Mouse (Mus musculus) bone marrow macrophage, adult 2 months (primary cell): Measurements from ENCODE around the gene Fxr2. TPM values are rescaled to one million over a fixed set of nuclear protein-coding genes. Genes with fewer than 3 reads are reported as not detected.
"Not testable (repeated sequence)": the region's sequence is repeated elsewhere in the genome, so short reads cannot be mapped to it uniquely, and the experiment has no call there.

Source experiments
- H3K27ac ChIP-seq: 2 replicates; pipeline ENCODE4 v1.5.1; 2012; ENCODE audit warnings: low read depth, low read length; ENCODE audit not compliant: insufficient read depth
- H3K4me1 ChIP-seq: 2 replicates; pipeline ENCODE4 v1.6.1; 2012; ENCODE audit warnings: low read length; ENCODE audit not compliant: control insufficient read depth, insufficient read depth
- H3K4me3 ChIP-seq: 2 replicates; pipeline ENCODE4 v1.5.1; 2012; ENCODE audit warnings: mild to moderate bottlenecking, low read length, moderate library complexity; ENCODE audit not compliant: insufficient read depth
- CTCF ChIP-seq: IDR thresholded peaks from 2 replicates; pipeline ENCODE4 v1.5.1; 2012; ENCODE audit warnings: low read depth, mild to moderate bottlenecking, low read length, moderate library complexity
- POLR2A ChIP-seq: IDR thresholded peaks from 2 replicates; pipeline ENCODE4 v1.6.1; 2012; ENCODE audit warnings: mild to moderate bottlenecking, low read depth, low read length, borderline replicate concordance
- polyA plus RNA-seq: library from polyadenylated mRNA; stranded (reverse); fragments of >200 nt; gene quantifications from 2 replicates; pipeline ENCODE4 v1.2.4, GENCODE M21; 2012; ENCODE audit not compliant: missing spikeins, insufficient read depth, insufficient read length

The Fxr2 gene
- polyA plus RNA-seq, 1 experiment, result 54.1 TPM

DNA sequence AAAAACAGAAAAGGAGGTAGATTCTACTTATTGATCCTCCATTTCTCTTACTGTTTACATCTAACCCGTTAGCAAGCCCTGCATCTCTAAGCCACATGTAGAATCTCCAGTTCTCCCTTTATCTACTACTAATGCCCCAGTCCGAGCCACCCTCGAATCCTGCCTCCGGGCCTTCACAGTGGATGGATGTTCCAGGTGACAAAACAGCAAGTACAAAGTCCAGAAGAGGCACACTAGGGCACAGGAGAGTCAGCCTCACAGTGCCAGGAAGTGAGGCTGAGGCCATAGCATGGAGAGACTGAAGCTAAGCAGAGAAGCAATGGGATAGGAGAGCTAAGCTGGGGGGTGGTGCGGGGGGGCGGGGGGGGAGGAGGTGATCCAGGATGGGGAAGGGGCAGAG lies 60.1 kb downstream of the Fxr2 start:
- TF ChIP-seq CTCF (no peak), POLR2A (no peak)
- peaks cover 54% of the 10 kb centered on the region for H3K4me1 ChIP-seq
- H3K27ac ChIP-seq, result peak overlapping the region; percentile 74

DNA sequence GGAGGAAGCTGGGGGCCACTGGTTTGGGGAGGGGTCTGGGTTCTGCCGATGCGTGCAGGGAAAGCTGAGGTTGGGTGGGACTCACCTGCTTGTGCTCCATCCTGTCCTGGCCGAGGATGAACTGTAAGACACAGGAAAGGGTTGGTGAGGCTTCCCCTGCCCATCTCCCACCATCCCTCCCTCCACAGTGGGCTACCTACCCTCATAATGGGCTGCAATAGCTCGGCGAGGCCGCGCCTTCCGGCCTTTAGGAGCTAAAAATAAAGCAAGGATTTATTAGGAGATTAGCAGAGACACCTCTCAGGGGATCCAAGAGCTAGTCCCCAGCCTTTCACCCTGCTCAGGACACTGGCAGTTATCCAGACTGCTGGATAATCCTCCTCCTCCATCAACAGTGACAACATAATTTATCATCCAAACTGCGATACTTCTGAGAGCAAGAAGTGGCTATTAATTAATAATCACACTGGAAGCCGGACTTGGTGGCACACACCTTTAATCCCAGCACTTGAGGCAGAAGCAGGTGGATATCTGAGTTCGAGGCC lies 60.7 kb downstream of the Fxr2 start:
- TF ChIP-seq CTCF (no peak), POLR2A (no peak)
- H3K4me1 ChIP-seq, result peaks cover 51% of the 10 kb centered on the region
- H3K4me3 ChIP-seq, result no peak overlapping the region
- H3K27ac ChIP-seq, result no peak overlapping the region

More for the DNA sequence above, 60.1 kb downstream of the Fxr2 start:
- H3K4me3 ChIP-seq, result no peak overlapping the region

DNA sequence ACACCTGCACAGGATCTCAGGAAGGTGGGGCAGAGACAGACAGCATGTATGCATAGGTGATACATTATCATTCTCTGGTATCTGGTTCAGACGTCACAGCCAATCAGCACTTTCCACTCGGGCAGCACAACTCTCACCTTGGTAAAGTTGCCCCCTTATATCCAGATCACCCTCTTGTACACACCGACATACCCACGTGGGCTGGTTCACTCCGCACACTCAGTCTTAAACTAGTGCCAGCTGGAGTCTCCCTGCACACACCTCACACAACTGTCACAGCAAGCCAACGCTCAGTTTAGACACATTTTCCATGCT lies 62.2 kb downstream of the Fxr2 start:
- TF ChIP-seq CTCF (no peak), POLR2A (no peak)
- peak overlapping the region; percentile 30 for H3K4me3 ChIP-seq
- peak overlapping the region; percentile 62; the same call in 1 of the 2 replicates for H3K27ac ChIP-seq
- peaks cover 39% of the 10 kb centered on the region for H3K4me1 ChIP-seq

- H3K4me3 ChIP-seq, result peak within 1 kb of the TSS; percentile 30
- H3K27ac ChIP-seq, result peak within 1 kb of the TSS; percentile 62
- TF ChIP-seq CTCF, result no peak
- no peak for TF ChIP-seq POLR2A
- peaks cover 33% of the 10 kb centered on the region for H3K4me1 ChIP-seq
Observed at GRCm38 (mm10) chr11:69695361-69696181, 62.8 kb downstream of the Fxr2 start, which contains the start of the genes Tnfsf12 and Tnfsfm13. Gene Tnfsf12 (minus strand): TSS chr11:69695849. Gene Tnfsfm13 (minus strand): TSS chr11:69696098.

DNA sequence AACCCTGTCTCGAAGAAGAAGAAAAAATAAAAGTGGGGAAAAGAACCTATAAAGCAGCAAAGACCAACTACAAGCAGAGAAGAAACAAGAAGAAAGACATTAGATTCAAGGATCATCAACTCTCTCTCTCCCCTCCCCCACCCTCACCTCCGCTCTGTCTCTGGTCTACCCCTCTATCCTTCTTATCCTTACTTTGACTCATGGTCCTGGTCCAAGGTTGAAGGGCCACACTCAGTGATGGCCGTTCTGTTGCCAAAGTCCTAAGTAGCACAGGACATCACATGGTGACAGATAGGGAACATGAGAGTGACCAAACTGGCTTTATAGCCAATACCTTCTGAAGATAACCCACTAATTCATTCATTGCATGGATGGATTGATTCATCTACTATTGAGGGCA lies 64.6 kb downstream of the Fxr2 start:
- TF ChIP-seq POLR2A (no peak), CTCF (no peak)
- peaks cover 18% of the 10 kb centered on the region for H3K4me1 ChIP-seq
- no peak overlapping the region for H3K27ac ChIP-seq
- H3K4me3 ChIP-seq, result no peak overlapping the region

DNA sequence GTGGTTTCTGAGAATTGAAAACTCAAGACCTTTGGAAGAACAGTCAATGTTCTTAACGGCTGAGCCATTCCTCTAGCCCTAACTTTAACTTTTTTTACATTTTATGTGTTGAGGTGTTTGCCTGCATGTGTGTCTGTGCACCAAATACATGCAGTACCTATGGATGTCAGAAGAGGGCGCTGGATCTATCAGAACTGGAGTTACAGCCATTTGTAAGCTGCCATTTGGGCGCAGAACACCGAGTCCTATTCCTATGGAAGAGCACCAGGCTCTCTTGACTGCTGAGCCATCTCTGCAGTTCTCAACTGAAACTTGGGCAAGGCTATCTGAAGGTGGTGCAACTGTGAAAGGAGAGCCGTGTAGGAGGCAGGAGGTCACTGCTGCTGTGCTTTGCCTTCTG lies 65.8 kb downstream of the Fxr2 start:
- H3K27ac ChIP-seq, result no peak overlapping the region
- H3K4me1 ChIP-seq, result peaks cover 8% of the 10 kb centered on the region
- TF ChIP-seq CTCF (no peak), POLR2A (no peak)
- H3K4me3 ChIP-seq, result no peak overlapping the region

GRCm38 (mm10) chr11:69699595-69699994 lies 66.8 kb downstream of the Fxr2 start:
- Histone ChIP-seq H3K4me3 (no peak overlapping the region), H3K4me1 (peaks cover 7% of the 10 kb centered on the region), H3K27ac (no peak overlapping the region)
- TF ChIP-seq POLR2A, result no peak
- TF ChIP-seq CTCF, result no peak

DNA sequence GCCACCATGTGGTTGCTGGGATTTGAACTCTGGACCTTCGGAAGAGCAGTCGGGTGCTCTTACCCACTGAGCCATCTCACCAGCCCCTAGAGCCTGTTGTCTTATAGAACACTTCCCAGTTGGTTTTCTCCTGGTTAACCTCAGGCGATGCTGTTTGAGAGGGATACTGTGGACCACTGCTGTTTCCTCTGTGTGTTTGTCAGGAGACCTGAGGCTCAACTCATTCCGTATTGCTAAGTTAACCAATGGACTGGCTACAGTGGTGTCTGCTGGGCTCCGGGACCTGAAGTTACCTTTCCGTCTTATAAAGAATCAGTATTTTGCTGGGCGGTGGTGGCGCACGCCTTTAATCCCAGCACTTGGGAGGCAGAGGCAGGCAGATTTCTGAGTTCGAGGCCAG lies 70.1 kb downstream of the Fxr2 start:
- not testable (repeated sequence) for H3K4me3 ChIP-seq, H3K27ac ChIP-seq, H3K4me1 ChIP-seq

Other genes with a start within 250 kb of the Fxr2 start
- gene Naa38, start 237.5 kb upstream of the Fxr2 start, polyA plus RNA-seq, result 69.8 and 73.7 TPM in 2 replicates
- 22.5 and 23.2 TPM in 2 replicates for gene Cyb5d1, start 237.4 kb upstream of the Fxr2 start, polyA plus RNA-seq
- gene Tmem88, start 234.8 kb upstream of the Fxr2 start, polyA plus RNA-seq, result not detected in 2 replicates
- 8.1 and 9.3 TPM in 2 replicates for gene Kdm6b, start 219.3 kb upstream of the Fxr2 start, polyA plus RNA-seq
- gene Dnah2, start 83.9 kb upstream of the Fxr2 start, polyA plus RNA-seq, result 0.72 and 0.76 TPM in 2 replicates
- 0.33 TPM in 1 of 2 replicates, not detected in the other for gene Efnb3, start 72.8 kb upstream of the Fxr2 start, polyA plus RNA-seq
- 8.2 and 8.8 TPM in 2 replicates for gene Wrap53, start 52.7 kb upstream of the Fxr2 start, polyA plus RNA-seq
- gene Trp53, start 52.6 kb upstream of the Fxr2 start, polyA plus RNA-seq, result 76.1 and 79.7 TPM in 2 replicates
- not detected in 2 replicates for gene Atp1b2, start 27.0 kb upstream of the Fxr2 start, polyA plus RNA-seq
- not detected in 2 replicates for gene Shbg, start 15.1 kb upstream of the Fxr2 start, polyA plus RNA-seq
- 2.5 and 4.3 TPM in 2 replicates for gene Sat2, start 11.0 kb upstream of the Fxr2 start, polyA plus RNA-seq
- not detected in 2 replicates for gene Sox15, start 22.3 kb downstream of the Fxr2 start, polyA plus RNA-seq
- 64.2 and 68.9 TPM in 2 replicates for gene Mpdu1, start 29.7 kb downstream of the Fxr2 start, polyA plus RNA-seq
- 1,401 and 1,598 TPM in 2 replicates for gene Cd68, start 33.2 kb downstream of the Fxr2 start, polyA plus RNA-seq
- 303 and 319 TPM in 2 replicates for gene Eif4a1, start 39.4 kb downstream of the Fxr2 start, polyA plus RNA-seq
- 120 and 131 TPM in 2 replicates for gene Senp3, start 49.1 kb downstream of the Fxr2 start, polyA plus RNA-seq
- 20.8 and 23.9 TPM in 2 replicates for gene Tnfsf13, start 52.8 kb downstream of the Fxr2 start, polyA plus RNA-seq
- 97.6 and 101 TPM in 2 replicates for gene Tnfsf12, start 62.9 kb downstream of the Fxr2 start, polyA plus RNA-seq
- gene Tnfsfm13, start 63.1 kb downstream of the Fxr2 start, polyA plus RNA-seq, result 43.9 and 59.4 TPM in 2 replicates
- gene Polr2a, start 125.6 kb downstream of the Fxr2 start, polyA plus RNA-seq, result 46.5 and 69.7 TPM in 2 replicates
- gene Slc35g3, start 129.0 kb downstream of the Fxr2 start, polyA plus RNA-seq, result not detected in 2 replicates
- 28.8 and 38.2 TPM in 2 replicates for gene Zbtb4, start 132.9 kb downstream of the Fxr2 start, polyA plus RNA-seq
- 1.0 and 1.8 TPM in 2 replicates for gene Chrnb1, start 163.0 kb downstream of the Fxr2 start, polyA plus RNA-seq
- 27.9 and 29.7 TPM in 2 replicates for gene Fgf11, start 168.9 kb downstream of the Fxr2 start, polyA plus RNA-seq
- not detected in 2 replicates for gene Tmem102, start 172.6 kb downstream of the Fxr2 start, polyA plus RNA-seq
- not detected in 2 replicates for gene Gm39566, start 182.3 kb downstream of the Fxr2 start, polyA plus RNA-seq
- not detected in 2 replicates for gene Spem2, start 185.5 kb downstream of the Fxr2 start, polyA plus RNA-seq
- gene Spem1, start 189.2 kb downstream of the Fxr2 start, polyA plus RNA-seq, result not detected in 2 replicates
- 9.9 and 10.9 TPM in 2 replicates for gene Nlgn2, start 204.8 kb downstream of the Fxr2 start, polyA plus RNA-seq
- gene Tmem256, start 205.5 kb downstream of the Fxr2 start, polyA plus RNA-seq, result 253 and 279 TPM in 2 replicates
- 58.6 and 68.1 TPM in 2 replicates for gene Plscr3, start 213.4 kb downstream of the Fxr2 start, polyA plus RNA-seq
- not detected in 2 replicates for gene Tnk1, start 225.7 kb downstream of the Fxr2 start, polyA plus RNA-seq
- gene Tmem95, start 245.0 kb downstream of the Fxr2 start, polyA plus RNA-seq, result not detected in 2 replicates
- gene Kctd11, start 248.4 kb downstream of the Fxr2 start, polyA plus RNA-seq, result 6.3 and 7.1 TPM in 2 replicates